Mouse (Mus musculus) liver (tissue): ENCODE results near the gene Dusp13.

Experiments
- DNase-seq: peaks from one replicate; pipeline ENCODE4 v3.0.0-alpha.2; 2020; ENCODE audit warnings: mixed read lengths

Dusp13 gene

DNA sequence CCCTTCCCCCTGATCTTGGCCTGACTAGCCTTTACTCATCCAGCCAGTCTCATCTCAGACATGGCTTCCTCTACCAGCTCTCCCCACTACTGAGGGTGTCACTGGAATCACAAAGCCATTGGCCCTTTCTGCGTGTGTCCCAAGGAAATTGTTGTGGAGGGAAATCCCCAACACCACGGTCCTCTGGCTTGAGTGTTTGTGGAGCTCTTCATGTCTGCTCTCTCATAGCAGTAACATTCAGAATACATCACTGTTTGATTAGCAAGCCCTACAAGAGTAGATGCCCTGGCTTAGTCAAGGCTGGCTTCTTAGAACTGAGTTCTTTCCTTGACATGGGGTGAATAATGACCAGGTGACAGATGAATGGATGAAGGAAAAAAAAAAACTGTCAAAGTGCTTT lies 4.1 kb downstream of the Dusp13 start:
- no peak for DNase-seq

DNA sequence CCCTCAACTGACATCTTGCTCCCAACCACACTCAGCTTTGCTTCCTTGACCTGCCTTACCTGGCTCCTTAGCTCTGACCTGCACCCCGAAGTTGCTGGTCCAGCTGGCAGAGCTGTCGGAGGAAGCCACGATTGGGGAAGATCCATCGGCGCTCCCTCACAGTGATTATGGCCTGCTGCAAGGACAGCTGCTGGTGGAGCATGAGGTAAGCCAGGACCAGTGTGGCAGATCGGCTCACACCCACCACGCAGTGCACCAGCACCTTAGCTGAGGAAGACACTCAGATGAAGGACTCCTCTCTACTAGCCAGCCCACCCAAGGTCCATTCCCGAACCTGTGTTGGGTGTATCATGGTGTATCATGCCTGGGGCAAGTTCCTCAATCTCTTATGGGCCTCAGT lies 4.7 kb downstream of the Dusp13 start:
- peak; percentile 1 for DNase-seq

DNA sequence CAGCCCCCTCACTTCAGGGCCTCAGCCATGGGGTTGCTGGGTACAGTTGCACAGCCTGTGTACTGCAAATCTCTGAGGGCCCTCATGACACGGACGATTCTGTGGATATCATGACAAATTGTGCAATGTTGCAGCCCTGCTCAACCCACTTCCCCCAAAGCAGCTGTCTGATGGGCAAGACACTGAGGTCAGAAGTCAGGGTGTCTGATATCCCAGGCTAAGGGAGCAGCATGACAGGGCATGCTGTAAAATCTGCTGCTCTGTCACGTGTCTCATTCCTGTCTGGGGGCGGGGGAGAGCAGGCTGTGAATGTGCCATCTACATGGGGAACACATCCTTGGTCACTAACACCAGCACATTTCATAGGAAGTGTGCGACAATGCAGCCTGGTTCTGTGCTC lies 5.8 kb downstream of the Dusp13 start:
- peak; percentile 3 for DNase-seq

DNA sequence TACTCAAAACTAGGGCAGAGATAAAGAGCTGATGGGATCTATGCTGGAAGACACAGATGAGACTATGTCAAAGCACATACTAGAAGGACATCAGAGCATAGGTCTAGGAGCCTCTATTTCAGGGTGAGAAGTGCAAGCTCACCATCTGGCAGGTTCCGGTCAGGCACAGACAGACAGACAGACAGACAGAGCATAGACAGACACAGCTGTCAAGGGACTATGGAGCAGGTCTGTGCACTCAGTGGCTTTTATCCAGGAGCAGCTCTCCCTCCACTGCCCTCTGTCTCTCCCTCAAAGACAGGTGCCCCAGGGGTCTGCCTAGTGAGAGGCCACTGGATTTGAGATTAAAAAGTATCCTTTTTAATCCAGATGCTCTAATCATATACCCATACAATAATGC lies 6.8 kb downstream of the Dusp13 start:
- no peak for DNase-seq

DNA sequence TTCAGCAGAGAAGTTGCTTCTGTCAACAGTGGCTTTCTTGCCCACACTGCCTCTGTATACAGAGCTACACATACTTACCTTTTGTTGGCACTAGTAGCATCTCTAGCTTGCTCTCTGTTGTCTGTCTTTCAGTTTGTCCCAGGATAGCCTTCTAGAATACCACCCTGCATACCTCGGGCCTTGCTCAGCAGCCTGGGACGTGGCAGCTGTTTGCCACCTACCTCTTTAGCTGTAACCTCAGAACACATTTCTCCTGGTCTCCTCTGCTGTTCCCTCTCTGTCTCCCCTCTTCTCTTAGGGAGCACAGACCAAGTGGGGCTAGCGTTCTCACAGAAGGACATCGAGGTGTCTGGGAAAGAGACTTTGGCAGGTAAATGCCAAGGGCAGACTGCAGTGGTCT lies 8.5 kb downstream of the Dusp13 start:
- DNase-seq = no peak

DNA sequence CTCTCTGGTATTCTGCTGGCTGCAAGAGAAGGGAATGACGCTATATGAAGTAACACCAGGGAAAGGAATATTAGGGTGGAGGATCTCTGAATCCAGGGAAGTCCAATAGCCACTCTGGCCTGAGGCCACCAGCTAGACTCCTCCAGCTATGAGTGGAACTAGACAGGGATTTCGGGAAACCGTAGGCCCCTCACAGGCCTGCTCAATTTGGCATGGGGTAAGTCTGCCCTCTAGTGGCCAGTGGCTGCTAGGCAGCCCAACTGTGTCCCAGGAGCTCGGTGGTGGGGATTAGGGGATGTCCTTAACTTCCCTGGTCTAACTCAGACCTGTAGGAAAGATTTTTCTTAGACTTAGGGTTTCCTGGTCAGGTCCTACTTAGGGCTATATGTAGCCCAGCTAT lies 9.2 kb downstream of the Dusp13 start:
- DNase-seq = peak; percentile 78

DNA sequence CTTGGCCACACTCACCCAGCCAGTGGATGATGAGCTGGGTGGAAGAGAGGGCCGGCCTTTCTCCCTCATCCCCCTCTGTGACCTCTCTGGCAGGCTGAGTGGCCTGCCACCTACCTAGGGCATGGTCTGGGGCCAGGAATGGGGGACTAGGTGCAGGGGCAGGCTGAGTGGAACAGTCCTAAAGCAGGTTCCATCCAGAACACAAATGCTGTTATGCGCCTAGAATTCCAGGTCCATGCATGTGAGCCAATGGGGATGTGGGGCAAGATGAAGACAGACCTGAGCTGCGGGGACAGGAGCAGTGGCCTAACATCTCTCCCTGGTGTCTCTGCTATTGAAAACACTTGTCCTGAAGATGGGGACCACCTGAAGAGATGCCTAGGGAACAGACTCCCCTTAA lies 9.7 kb downstream of the Dusp13 start:
- DNase-seq = no peak

DNA sequence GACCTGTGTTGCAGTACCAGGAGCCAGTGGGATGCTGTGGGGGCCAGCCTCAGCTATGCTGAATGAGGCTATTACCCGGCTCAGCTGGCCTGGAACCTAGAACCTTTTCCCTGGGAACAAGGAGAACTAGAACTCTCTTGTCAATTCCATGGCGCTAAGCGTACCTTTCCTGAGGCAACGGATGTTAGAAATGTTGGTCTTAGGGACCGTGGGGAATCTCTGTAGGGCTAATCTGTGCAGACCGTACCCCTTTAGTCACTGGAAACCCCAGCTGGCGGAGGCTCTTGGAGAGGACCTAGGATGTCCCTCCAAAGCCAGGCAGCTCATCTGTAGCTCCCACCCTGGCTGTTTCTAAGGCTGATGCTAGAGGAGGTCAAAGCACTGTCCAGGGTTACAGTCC lies 10.6 kb downstream of the Dusp13 start:
- no peak for DNase-seq

DNA sequence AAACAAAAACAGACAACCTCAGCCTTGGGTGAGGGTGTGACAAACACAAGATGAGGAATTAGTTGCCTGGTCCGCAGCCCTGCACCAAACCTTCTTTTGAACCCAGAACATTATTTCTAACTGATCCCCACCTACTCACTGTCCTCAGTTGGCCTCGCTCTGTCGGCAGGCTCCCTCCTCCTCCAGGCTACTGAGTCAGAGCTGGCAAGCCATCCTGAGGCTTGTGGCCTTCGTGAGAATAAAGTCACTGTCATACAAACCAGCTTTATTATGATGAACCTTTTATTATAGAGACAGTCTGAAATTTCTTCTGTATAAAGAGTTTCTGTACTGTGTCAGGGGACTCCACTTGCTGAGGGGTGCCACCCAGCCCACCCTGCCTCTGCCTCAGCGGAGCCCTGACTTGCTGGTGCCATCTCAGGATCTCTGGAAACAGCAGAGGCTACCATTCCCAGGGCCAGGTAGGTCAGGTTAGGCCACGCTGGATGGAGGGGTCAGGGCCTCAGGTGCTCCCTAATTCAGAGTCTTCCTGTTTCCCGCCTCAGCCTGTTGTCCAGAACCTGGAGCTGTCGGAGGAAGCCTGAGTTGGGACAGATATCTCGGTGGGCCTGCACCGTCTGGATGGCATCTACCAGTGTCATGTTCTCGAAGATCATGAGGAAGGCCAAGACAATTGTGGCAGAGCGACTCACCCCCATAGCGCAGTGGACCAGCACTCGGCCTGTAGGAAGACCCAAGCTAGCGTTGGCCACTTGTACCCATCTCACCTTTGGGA lies 17.7 kb downstream of the Dusp13 start:
- DNase-seq = no peak

DNA sequence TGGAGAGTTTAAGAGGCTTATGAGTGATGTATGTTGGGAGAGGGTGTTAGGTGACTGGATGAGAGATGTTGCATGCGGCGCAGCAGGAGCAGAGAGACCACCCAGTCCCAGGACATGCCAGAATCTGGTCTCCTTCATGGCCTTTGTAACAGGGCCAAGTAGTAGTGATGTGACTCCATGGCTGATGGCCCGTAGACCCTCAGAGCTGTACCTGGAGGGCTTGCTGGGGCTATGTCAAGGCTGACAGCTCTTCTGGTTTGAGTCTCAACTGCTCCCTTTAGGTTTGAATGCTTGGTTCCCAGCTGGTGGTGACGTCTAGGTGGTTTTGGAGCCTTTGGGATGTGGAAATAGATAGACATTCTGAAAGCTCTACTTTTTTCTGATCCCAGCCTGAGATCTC lies 21.0 kb downstream of the Dusp13 start:
- DNase-seq = no peak

DNA sequence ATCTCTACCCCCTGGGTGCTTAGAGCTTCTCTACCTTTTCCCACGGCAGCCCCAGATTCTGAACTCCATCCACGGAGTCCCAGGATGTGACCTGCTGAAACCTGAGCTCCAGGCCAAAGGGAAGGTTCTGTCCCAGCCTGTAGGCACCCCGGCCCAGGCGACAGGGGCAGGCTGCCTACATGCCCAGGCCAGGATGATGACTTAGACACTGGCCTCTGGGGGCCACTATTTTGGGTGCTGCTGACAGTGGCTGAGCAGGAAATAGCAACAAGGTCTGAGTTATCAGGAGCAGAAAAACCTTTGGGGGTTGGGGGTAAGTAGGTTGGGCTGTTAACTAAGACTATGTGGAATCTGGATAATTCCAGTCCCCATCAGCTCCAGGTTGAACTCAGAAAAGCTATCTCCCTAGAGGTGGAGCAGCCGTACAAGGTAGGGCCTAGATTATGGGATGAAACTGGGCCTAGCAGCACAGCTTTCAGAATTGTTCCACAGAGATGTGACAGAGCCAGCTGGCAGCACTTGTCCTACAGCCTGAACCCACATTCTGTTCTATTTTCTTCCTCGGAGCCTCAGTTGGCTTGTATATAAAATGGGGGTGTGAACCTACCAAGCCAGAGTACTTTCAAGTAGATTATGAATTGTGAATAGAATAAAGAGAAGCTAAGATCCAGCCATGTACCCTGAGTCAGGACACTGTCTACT lies 21.8 kb downstream of the Dusp13 start:
- DNase-seq = no peak

DNA sequence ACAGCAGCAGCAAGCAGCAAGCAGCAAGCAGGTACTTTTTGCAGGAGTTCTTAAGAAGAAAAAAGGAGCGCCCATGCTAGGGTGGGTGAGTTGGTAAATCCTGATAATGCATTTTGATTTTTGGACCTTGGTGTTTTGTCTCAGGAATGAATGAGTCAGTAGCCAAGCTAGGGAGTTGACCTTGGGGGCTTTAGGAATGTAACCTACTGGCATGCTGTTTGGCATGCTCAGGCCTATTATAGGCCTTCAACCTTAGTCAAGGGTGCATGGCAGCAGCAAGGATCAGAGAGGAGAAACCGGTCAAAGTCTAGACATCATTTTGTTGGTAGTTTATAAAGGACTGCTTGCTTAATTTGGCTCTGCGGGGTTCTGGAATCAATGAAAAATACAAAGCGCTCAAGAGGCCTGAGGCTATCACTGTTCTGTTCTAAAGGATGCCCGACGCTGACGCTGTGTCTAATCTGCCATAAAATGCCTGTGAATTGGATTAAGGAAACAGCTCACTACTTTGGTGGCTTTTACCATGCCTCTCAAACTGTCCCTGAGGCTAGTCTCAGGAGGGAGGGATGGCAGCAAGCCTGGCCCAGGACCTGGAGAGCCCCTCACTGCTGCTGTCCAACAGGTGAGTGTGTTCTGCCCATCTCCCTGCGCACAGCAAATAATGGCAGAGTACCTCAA lies 28.8 kb downstream of the Dusp13 start:
- no peak for DNase-seq

DNA sequence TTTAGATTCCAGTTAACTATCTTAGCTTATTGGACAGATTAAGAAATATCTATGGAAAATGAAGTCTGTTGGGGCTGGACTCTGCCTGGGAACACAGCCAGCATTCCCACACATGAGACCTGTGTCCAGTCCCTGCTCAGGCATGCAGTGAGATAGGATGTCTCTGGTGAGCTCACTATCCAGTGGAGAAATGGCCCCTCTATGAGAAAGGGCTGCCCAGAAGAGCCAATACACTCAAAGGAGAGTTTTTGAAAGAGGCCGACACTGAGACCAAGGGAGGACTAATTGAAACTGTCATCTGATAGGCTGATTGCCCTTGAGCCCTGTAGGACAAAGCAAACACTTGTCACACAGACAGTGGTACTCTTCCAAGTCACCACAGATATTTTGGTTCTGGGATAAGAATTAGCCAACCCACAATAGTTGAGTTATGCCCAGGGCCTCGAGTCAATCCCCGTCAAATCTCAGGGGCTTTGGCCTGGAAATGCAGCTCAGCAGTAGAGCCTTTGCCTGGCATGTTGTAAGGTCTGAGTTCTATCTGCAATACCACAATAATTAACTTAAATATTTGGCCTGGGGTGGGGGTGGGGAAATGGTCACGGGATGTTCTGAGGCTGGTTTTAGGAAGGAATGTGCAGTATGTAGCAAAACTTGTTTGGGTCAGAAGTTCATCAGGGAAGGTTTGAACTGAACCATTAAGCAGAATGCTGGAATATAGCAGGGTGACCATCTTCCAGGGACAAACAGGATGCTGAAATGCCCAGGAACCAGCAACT lies 30.4 kb downstream of the Dusp13 start:
- no peak for DNase-seq

DNA sequence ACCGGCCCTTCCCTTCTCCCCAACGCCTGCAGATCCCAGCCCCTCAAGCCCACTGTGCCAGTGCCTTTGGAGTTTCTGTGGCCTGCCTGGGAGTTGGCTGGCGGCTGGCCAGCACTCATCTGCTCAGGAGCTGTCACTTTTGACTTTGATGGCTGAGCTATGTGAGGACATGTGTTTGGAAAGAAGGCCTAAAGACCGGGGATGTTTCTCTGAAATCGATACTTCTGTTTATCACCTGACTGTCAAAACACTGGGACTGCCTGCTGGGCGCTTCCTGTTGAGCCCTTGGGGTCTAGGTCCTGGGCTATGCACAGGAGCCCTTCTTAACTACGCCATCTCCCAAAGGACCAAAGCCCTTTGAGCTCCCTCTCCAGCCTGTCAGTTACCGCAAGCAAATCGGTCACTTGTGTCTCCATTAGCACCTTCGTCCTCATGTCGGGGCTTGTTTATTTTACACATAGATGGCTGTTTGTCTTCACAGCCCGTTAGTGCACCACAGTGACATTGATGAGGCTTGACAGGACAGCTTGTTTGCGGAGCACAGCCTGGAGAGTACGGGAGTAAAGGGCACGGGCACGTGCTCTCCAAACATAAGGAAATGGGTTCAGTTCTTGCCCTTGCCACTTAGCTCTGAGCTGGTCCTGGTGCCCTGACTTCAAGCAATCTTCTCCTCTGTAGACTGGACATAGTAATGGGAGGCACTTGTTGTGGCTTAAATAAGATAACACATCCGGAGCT lies 31.2 kb downstream of the Dusp13 start:
- DNase-seq = no peak

DNA sequence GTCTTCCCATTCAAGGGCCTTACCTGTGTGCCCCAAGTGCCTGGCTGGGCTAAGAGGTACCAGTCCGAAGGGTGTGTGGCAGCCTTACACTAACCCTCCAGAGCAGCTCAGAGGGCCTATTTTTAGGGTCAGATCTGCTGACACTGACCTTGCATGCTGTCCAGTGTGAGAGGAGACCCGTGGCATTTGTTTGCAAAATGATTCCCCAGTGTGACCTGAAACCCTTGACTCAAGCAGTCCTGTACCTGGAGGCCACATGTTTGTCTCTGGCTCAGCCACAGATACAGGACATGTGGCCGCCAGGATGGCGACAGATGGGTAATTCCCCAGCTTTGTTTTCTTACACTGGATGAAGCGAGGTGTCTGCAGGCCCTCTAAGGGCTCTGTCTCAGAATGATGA lies 36.5 kb downstream of the Dusp13 start, which contains the start of gene Dupd1:
Dupd1 (minus strand) TSS at position 91 of the 400 bp plus-strand sequence.
- DNase-seq = no peak

DNA sequence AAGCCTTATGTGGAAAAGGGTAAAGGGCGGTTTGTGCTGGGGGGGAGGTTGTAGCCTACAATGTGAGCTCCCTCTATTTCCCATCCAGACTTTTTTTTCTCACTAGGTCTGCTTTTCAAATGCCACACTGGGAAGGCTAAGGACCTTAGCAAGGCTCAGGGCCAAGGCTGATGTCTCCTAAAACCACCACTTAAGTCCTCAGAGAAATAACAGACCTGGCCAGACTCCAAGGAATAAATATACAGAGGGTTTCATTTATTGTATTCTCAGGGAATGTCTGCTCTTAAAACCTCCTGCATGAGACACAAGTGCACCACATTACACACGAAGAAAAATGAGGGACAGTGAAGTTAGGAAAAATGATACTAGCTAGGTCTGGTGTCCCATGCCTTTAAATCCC lies 39.8 kb downstream of the Dusp13 start:
- DNase-seq = no peak

DNA sequence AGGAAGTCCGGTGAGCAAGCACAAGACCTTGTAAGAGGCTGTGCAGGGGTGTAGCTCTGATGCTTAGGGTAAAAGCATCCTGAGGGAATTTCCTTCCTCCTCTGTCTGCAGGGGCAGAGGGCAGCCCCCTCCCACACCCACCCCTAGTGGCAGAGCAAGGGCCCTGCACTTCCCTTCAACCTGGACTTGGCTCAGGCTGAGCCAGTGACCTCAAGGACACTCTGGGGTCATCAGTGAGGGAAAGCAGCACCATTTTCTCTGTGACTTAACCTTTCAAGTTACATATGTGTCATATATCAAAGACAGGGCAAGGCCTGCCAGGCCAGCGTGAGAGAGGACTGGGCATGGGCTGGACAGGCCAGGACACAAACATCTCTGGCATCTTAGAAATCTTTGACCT lies 41.4 kb downstream of the Dusp13 start:
- no peak for DNase-seq

DNA sequence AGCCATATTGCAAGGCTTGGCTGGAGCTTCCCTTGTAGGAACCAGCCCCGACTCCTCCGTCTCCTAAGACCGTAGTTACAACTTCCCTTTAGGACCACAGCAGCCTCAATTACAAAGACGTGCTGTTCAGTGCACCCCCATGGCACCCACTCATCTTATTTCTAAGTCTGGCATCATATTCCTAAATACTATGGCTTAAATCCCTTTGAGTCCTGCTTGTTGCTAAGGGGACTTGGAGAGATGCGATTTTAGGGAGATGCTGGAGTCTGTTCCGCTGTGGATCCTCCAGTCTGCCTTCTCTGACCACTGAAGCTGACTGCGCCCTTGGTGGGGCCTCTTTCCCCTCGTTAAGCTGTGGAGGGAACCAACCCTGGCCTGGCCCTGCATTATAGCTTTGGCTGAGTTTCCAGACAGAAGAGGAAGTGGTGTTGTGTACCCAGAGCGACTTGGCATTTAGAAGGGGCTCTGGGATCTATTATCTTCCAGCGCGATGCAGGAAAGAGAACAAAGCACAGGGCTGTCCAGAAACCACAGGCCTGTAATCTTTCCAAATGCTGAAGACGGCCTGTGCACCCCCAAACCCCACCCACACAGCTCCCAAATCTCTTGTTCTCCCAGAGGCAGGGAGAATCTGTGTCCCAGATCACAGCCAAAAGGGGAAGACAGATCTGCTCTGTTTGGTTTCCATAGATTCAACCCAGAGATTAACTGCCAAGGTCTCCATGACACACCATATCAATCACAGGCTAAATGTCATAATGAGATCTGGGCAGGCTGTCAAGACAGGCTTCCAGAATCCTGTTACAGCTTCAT lies 44.0 kb downstream of the Dusp13 start:
- peak; percentile 43 for DNase-seq

DNA sequence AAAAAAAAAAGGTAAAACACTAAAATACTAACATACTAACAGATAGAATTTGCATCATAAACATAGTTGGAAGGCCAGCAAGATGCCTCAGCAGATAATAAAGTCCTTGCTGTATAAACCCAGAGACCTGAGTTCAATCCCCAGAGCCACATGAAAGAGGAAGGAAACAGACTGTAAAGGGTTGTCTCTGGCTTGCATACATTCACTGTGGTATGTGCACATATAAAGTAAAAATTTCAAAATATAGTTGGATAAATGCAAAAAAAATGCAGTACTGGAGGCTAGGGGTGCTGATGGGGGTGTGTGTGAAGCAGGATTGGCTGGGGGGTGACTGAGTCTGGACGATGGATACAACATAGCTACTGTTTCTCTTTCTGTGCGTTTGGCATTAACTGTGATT lies 45.5 kb downstream of the Dusp13 start:
- DNase-seq = no peak

DNA sequence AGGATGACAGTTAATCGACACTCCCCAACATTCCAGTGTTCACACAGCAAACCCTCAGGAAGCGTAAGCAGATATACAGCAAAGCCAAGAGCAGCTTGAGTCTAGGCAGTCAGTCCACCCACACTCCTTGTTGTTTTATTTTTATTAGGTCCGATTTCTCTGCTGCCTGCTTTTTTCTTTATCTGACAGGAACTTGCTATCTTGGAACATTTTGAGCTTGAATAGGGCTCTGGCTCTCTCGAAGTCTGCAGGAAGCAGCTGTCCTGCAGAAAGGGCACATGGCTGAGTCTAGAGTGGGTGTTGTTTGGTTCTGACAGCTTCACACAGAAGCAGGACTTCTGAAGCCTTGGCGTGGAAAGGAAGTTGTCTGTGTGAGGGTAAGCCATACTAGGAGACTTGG lies 47.7 kb downstream of the Dusp13 start:
- no peak for DNase-seq

DNA sequence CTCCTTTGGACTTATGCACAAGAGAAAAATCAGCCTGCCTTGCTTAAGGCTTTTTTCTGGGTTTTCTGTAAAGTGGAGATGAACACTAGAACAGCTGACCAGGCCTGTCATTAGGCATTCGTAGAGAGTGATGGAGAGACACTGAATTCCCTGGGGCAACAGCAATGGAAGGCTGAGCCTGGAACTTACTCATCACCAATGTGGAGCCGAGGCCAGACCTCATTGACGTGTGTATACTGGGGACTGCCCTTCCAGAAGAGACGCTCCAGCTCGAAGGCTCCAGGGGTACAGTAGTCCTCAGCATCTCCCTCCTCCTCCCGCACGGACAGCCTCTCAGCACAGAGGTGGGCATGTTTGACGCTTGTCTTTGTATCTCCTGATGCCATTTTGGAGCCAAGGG lies 48.3 kb downstream of the Dusp13 start:
- DNase-seq = no peak
